Mouse (Mus musculus): Measurements from ENCODE around the gene Zdhhc14. TPM values are rescaled to one million over a fixed set of nuclear protein-coding genes. Genes with fewer than 3 reads are reported as not detected.

Zdhhc14 gene
- polyA plus RNA-seq, 1 experiment from 2014 or later, result 9.2 TPM

Other genes with a start within 250 kb of the Zdhhc14 start
- gene Ldhal6b, start 73.8 kb upstream of the Zdhhc14 start, polyA plus RNA-seq (2014; fragmentation: Nextera tagmentation; extraction: Ambion mirVana), result not detected in 2 replicates
- 110 and 121 TPM in 2 replicates for gene Tmem242, start 52.3 kb upstream of the Zdhhc14 start, polyA plus RNA-seq (2014; fragmentation: Nextera tagmentation; extraction: Ambion mirVana)

Data from midbrain, embryonic 14.5 days (tissue).